Mouse (Mus musculus): ENCODE measurements around the gene 2900026A02Rik.

DNA sequence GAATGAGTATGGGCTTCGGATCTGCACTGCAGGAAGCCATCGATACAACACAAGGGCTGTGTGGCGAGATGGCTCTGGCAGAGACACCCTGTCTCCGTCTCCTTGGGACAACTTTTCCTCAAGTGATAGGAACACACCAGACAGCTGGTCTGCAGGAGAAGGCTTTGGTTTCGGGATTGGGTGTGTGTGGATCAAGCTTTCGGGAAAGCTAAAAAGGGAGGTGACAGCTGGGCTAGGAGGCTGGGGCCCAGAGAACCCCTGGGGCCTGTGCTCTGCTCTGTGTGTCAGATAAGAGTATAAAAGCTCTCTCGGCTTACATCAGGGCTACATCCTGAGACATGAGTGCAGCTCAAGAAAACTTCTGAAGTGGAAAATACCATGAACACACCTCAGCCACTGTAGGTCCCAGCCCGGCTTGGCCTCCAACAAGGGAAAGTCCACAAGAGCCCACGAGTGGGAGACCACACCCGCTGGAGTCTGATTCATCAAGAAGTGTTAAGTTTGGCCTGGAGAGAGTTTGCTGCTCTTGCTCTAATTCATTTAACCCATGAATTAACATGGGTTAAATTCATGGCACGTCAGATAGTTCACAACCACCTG, 112.8 kb downstream of the 2900026A02Rik start:
- no peak for TF ChIP-seq POLR2A (IDR thresholded peaks at IDR 0.05; ENCODE audit: low read depth, low read length)
- TF ChIP-seq CTCF (IDR thresholded peaks at IDR 0.05; ENCODE audit: borderline replicate concordance, insufficient read depth, low read length): no peak
